Mouse (Mus musculus): ENCODE measurements at regions not wholly inside any gene's neighbourhood (a gene's known extent, or its start where the extent isn't known, plus 50 kb on each side); places are given as distances from the start of the nearest gene placed in this dataset.

GRCm38 (mm10) chr13:80502927-80503326 is 380.3 kb upstream of the Arrdc3 start:
- peak; percentile 6 for DNase-seq (ENCODE audit: low spot score)

GRCm38 (mm10) chr13:80514171-80514981 is 368.8 kb upstream of the Arrdc3 start:
- DNase-seq (ENCODE audit: low spot score): no peak

- DNase-seq (ENCODE audit: low spot score): no peak
Measured at GRCm38 (mm10) chr13:80514982-80515253, 368.3 kb upstream of the Arrdc3 start.

GRCm38 (mm10) chr13:80518836-80519235 is 364.3 kb upstream of the Arrdc3 start:
- no peak for DNase-seq (ENCODE audit: low spot score)

DNA sequence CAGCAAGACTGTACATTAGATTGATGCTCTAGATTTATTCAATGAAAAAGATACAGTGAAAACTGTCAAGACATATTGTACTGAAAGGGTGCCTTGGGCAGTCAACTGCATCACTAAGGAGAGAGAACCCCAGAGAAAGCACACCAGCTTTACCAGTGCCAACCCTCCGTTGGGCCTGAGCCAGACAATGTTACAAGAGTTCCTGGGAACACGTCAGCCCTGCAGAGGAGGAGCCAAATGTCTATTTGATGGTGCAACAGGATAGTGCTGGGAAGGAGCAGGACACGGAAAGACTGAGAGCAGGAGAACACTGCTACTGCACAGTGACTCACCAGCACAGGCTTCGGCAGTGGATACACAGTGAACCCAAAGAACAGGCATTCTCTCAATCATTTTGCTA is 363.4 kb upstream of the Arrdc3 start:
- peak; percentile 41 for DNase-seq (ENCODE audit: low spot score)

DNA sequence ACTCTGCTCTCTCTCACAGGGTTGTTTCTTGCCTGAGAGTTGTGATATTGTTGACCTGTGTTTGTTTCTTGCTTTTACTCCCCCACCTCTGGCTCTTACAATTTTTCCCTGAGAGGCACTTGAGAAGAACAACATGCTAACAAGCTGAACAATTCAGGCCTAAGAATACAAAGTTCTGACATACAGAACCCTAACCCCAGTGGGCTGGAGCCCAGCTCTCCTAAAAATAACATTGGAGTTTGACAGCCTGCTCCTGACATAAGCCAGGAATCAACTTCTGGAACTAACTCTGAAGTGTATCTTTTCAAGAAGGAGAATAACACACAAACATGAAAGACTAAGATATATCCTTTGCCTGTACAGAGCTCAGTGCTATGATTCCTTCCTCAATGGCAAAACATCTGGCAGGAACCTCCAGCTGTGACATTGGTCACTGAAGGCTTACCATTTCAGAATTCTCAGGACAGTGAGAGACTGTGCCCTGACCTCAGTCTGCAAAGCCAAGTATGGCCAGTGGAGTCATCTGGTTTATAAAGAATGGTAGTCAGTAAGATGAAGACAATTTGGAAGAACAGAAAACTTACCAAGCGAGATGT is 347.3 kb upstream of the Arrdc3 start:
- DNase-seq (ENCODE audit: low spot score): peak; percentile 41

DNA sequence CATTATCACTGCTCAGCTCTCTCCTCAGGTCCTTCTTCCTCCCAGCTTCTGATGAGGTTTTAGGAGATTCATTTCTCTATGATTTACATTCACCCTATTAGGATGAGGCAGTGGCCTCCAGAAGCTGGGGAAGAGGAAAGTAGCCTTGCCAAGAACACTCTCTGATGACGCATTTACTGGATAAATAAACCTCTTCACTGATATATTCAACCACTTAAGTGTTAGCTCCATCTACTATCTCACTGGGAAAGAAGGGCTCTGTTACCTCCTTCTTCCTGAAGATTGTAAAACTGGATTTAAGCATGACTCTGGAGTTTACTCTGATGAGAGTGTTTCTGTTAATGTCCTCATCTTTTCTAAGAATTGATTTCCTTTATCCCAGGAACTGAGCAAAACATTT is 338.2 kb upstream of the Arrdc3 start:
- no peak for DNase-seq (ENCODE audit: low spot score)

GRCm38 (mm10) chr13:80557156-80557555 is 326.0 kb upstream of the Arrdc3 start:
- DNase-seq (ENCODE audit: low spot score): peak; percentile 62

Data from adipocyte (in vitro differentiated cells).